ENCODE assay signal across 20 mouse cellular contexts in genomic region chr11:33299371-33299770, GRCm38 (mm10). TPM values are rescaled to one million over a fixed set of nuclear protein-coding genes. Genes with fewer than 3 reads are reported as not detected.
DNase-seq lines count a peak whose midpoint lies in the region; ATAC-seq and TF ChIP-seq lines count a peak whose summit lies in the region.
"Had no signal": no experiment of that assay in that cellular context is flagged by ENCODE, and none has a peak within 500 bp of the region (broad histone marks: within the 10 kb centered on the region; RNA-seq: fewer than 3 reads in every experiment).

No protein-coding gene starts in this region.

- WGBS in forebrain, embryonic 14.5 days = 68% methylated on average over 11 of the region's 11 CpGs
- WGBS in forebrain, embryonic 10.5 days = 86% methylated on average over 11 of the region's 11 CpGs
- 56% methylated on average over 11 of the region's 11 CpGs for WGBS in lung, embryonic 14.5 days
- 49% methylated on average over 11 of the region's 11 CpGs for WGBS in hindbrain, postnatal 0 days

- H3K4me2 ChIP-seq in forebrain, embryonic 14.5 days (ENCODE audit: low read length) = no peak overlapping the region
- H3K4me2 ChIP-seq in lung, embryonic 14.5 days = no peak overlapping the region
- peak overlapping the region; percentile 36; the same call in 1 of the 2 replicates for H3K4me2 ChIP-seq in hindbrain, postnatal 0 days (ENCODE audit: low read depth, low read length)
- H3K4me2 ChIP-seq: embryonic facial prominence, embryonic 13.5 days; heart, embryonic 11.5 days; intestine, embryonic 15.5 days; limb, embryonic 12.5 days; liver, embryonic 13.5 days had no signal

- no peak for ATAC-seq in forebrain, embryonic 14.5 days
- no peak for ATAC-seq in lung, embryonic 14.5 days (ENCODE audit: insufficient read depth)
- ATAC-seq in hindbrain, postnatal 0 days = no peak
- ATAC-seq in monocyte, adult 5-6 weeks (replicated peaks; ENCODE audit: insufficient number of reproducible peaks, low FRiP score, low TSS enrichment, poor library complexity, severe bottlenecking) = no peak
- ATAC-seq: intestine, embryonic 15.5 days had no signal

- H3K9me3 ChIP-seq in forebrain, embryonic 14.5 days (replicated peaks; ENCODE audit: control insufficient read depth, low read length) = no peaks in the 10 kb centered on the region
- H3K9me3 ChIP-seq in forebrain, embryonic 10.5 days = no peaks in the 10 kb centered on the region
- H3K9me3 ChIP-seq in lung, embryonic 14.5 days (ENCODE audit: low read depth, low read length) = no peaks in the 10 kb centered on the region
- no peaks in the 10 kb centered on the region for H3K9me3 ChIP-seq in hindbrain, postnatal 0 days (ENCODE audit: low read length)
- H3K9me3 ChIP-seq: embryonic facial prominence, embryonic 13.5 days; intestine, embryonic 15.5 days; limb, embryonic 12.5 days; liver, embryonic 13.5 days had no signal

- no peaks in the 10 kb centered on the region for H3K36me3 ChIP-seq in forebrain, embryonic 14.5 days (ENCODE audit: control insufficient read depth, insufficient read depth, low read length)
- H3K36me3 ChIP-seq in forebrain, embryonic 10.5 days (replicated peaks) = no peaks in the 10 kb centered on the region
- no peaks in the 10 kb centered on the region for H3K36me3 ChIP-seq in lung, embryonic 14.5 days (ENCODE audit: insufficient read depth)
- no peaks in the 10 kb centered on the region for H3K36me3 ChIP-seq in hindbrain, postnatal 0 days (ENCODE audit: insufficient read depth, low read length)
- H3K36me3 ChIP-seq: embryonic facial prominence, embryonic 13.5 days; intestine, embryonic 15.5 days; limb, embryonic 12.5 days; liver, embryonic 13.5 days had no signal

- H3K27ac ChIP-seq in forebrain, embryonic 14.5 days (ENCODE audit: low read depth, low read length) = no peak overlapping the region
- no peak overlapping the region for H3K27ac ChIP-seq in forebrain, embryonic 10.5 days
- H3K27ac ChIP-seq in lung, embryonic 14.5 days (ENCODE audit: low read depth) = no peak overlapping the region
- H3K27ac ChIP-seq in hindbrain, postnatal 0 days = no peak overlapping the region; the same call in 1 of the 2 replicates
- H3K27ac ChIP-seq: embryonic facial prominence, embryonic 13.5 days; intestine, embryonic 15.5 days; limb, embryonic 12.5 days; liver, embryonic 13.5 days had no signal

- H3K27me3 ChIP-seq in forebrain, embryonic 14.5 days (replicated peaks; ENCODE audit: control insufficient read depth, insufficient read depth, low read length) = no peaks in the 10 kb centered on the region
- H3K27me3 ChIP-seq in forebrain, embryonic 10.5 days (ENCODE audit: poor library complexity, severe bottlenecking) = no peaks in the 10 kb centered on the region
- no peaks in the 10 kb centered on the region for H3K27me3 ChIP-seq in lung, embryonic 14.5 days (ENCODE audit: insufficient read depth, low read length)
- no peaks in the 10 kb centered on the region for H3K27me3 ChIP-seq in hindbrain, postnatal 0 days (ENCODE audit: insufficient read depth, low read length)
- H3K27me3 ChIP-seq: embryonic facial prominence, embryonic 13.5 days; intestine, embryonic 15.5 days; limb, embryonic 12.5 days; liver, embryonic 13.5 days had no signal

- no peak overlapping the region for H3K4me3 ChIP-seq in forebrain, embryonic 14.5 days (ENCODE audit: low read depth, low read length)
- H3K4me3 ChIP-seq in forebrain, embryonic 10.5 days = no peak overlapping the region
- no peak overlapping the region for H3K4me3 ChIP-seq in lung, embryonic 14.5 days (ENCODE audit: low read depth, low read length)
- H3K4me3 ChIP-seq in hindbrain, postnatal 0 days (ENCODE audit: low read length) = no peak overlapping the region
- H3K4me3 ChIP-seq: embryonic facial prominence, embryonic 13.5 days; intestine, embryonic 15.5 days; limb, embryonic 12.5 days; liver, embryonic 13.5 days had no signal

- DNase-seq in forebrain, embryonic 14.5 days (ENCODE audit: low spot score) = peak; percentile 29
- no peak for DNase-seq in forebrain, embryonic 10.5 days (ENCODE audit: extremely low spot score, low spot score)
- DNase-seq in lung, embryonic 14.5 days = peak; percentile 14
- no peak for DNase-seq in lung, postnatal 10 days
- DNase-seq in cerebellum, adult 8-10 months = peak; percentile 49
- peak; percentile 59 for DNase-seq in hindbrain, postnatal 0 days (ENCODE audit: low spot score)
- no peak for DNase-seq in Muller cell, postnatal 12 days (ENCODE audit: inconsistent ontology term)
- DNase-seq: adrenal gland, adult 8-10 months; gastrocnemius, postnatal 36 days; heart, postnatal 14 days; liver, embryonic 13.5 days; thymus, postnatal 4 days had no signal

- no peak for TF ChIP-seq CTCF in lung, embryonic 14.5 days (IDR thresholded peaks at IDR 0.05; ENCODE audit: low read depth)
- TF ChIP-seq CTCF in hindbrain, postnatal 0 days (IDR thresholded peaks at IDR 0.05; ENCODE audit: low read depth) = no peak

- no peak overlapping the region for H3K9ac ChIP-seq in forebrain, embryonic 14.5 days (ENCODE audit: low read length)
- no peak overlapping the region for H3K9ac ChIP-seq in lung, embryonic 14.5 days
- no peak overlapping the region for H3K9ac ChIP-seq in hindbrain, postnatal 0 days (replicated peaks; ENCODE audit: low read length)
- H3K9ac ChIP-seq: embryonic facial prominence, embryonic 13.5 days; intestine, embryonic 15.5 days; limb, embryonic 12.5 days; liver, embryonic 13.5 days had no signal

- H3K4me1 ChIP-seq in forebrain, embryonic 14.5 days (ENCODE audit: control insufficient read depth, insufficient read depth, low read length) = peaks cover 16% of the 10 kb centered on the region; the same call in 1 of the 2 replicates
- peaks cover 9% of the 10 kb centered on the region; the same call in 1 of the 2 replicates for H3K4me1 ChIP-seq in forebrain, embryonic 10.5 days
- no peaks in the 10 kb centered on the region for H3K4me1 ChIP-seq in lung, embryonic 14.5 days (ENCODE audit: insufficient read depth)
- 0 out of 2 replicates have a peak, but pooled peaks cover 8% of the 10 kb centered on the region for H3K4me1 ChIP-seq in hindbrain, postnatal 0 days (ENCODE audit: insufficient read depth, low read length)
- H3K4me1 ChIP-seq: intestine, embryonic 15.5 days; liver, embryonic 13.5 days had no signal

RNA-seq across cellular contexts. Expression of gene Gm12117, which starts 22.8 kb away (rescaled TPM):
- not detected in 2 replicates for polyA plus RNA-seq in forebrain, embryonic 14.5 days (2014; fragmentation: Nextera tagmentation; extraction: Ambion mirVana)
- not detected in 2 replicates for polyA plus RNA-seq in forebrain, embryonic 10.5 days (2016; fragmentation: Nextera tagmentation; extraction: Ambion mirVana)
- polyA plus RNA-seq in lung, embryonic 14.5 days (2014; fragmentation: Nextera tagmentation; extraction: Ambion mirVana) = not detected in 2 replicates
- total RNA-seq in hindbrain, postnatal 0 days (2014; rRNA removed) = not detected in 2 replicates
- not detected in 2 replicates for polyA plus RNA-seq in hindbrain, postnatal 0 days (2015; fragmentation: Nextera tagmentation; extraction: Ambion mirVana)
- total RNA-seq in monocyte, adult 5-6 weeks (2017) = not detected in 3 replicates
- total RNA-seq: adrenal gland, adult 8-10 months; gastrocnemius, postnatal 36 days; heart, postnatal 14 days; MEL had no signal
- polyA plus RNA-seq: embryonic facial prominence, embryonic 13.5 days; heart, embryonic 11.5 days; intestine, embryonic 15.5 days; kidney, embryonic 16.5 days; liver, embryonic 13.5 days; lung, embryonic 16.5 days had no signal

Comparison
In these comparisons a context has a peak if more than half of its experiments do, and no peak if none do; other contexts are left out.
1. DNase-seq: peak in forebrain, embryonic 14.5 days (single experiment), lung, embryonic 14.5 days (single experiment), cerebellum, adult 8-10 months (single experiment) and hindbrain, postnatal 0 days (single experiment); none in forebrain, embryonic 10.5 days (single experiment), lung, postnatal 10 days (single experiment) and Muller cell, postnatal 12 days (single experiment).